Mouse (Mus musculus) urinary bladder, postnatal 36 days (tissue): Measurements from ENCODE around the gene Pmpca.
"Not testable (repeated sequence)": the region's sequence is repeated elsewhere in the genome, so short reads cannot be mapped to it uniquely, and the experiment has no call there.

ENCODE experiments used
- DNase-seq, 2 experiments: peaks; one replicate each; pipeline ENCODE4 v3.0.0; 2022; ENCODE audit warnings: low spot score in 2 of 2, mixed read lengths in 1 of 2

The Pmpca gene

DNA sequence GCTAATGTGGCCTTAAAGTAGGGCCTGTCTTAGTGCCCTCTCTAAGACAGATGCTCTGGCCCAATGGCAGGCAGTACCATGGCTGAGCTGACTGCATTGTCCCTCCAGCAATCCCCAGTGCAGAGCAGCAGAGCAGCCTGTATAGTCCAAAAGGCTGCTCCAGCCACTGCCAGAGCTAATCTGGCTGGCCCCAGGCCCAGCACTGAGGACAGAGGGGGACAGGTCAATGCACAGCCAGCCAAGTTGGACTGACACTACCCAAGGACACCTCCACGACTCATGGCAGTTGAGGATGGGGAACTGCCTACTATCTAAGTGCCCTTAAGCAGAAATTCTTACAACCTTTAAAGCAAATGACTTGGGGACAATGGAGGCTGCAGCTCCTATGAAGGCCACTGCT is 20.6 kb upstream of the Pmpca start:
- no peak for DNase-seq

DNA sequence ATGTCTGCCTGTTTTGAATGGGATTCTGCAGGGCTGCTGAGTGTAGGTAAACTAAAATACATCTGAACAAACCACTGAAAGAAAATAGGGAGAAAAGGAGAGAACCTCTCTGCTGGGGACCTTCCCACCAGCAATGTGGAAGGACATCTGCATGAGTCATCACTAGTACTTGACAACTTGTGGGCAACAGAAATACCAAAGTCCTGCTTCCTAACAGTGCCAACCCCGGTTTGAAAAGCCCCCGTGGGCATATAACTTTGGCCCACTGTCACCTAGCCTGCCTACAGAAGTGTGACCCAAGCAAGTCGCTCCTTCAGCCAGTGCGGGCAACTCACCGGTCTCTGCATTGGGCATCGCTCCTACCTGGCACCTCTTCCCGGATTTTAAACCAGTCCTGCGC is 16.7 kb upstream of the Pmpca start:
- DNase-seq, result no peak

- DNase-seq, result peak; percentile 76 to 83
These were observed 8.9 kb upstream of the Pmpca start, which contains the start of gene Snapc4 for GRCm38 (mm10) chr2:26380131-26380771. TSS of gene Snapc4 (minus strand) at chr2:26380653.

GRCm38 (mm10) chr2:26380871-26381270 is 8.3 kb upstream of the Pmpca start:
- not testable (repeated sequence) for DNase-seq

DNA sequence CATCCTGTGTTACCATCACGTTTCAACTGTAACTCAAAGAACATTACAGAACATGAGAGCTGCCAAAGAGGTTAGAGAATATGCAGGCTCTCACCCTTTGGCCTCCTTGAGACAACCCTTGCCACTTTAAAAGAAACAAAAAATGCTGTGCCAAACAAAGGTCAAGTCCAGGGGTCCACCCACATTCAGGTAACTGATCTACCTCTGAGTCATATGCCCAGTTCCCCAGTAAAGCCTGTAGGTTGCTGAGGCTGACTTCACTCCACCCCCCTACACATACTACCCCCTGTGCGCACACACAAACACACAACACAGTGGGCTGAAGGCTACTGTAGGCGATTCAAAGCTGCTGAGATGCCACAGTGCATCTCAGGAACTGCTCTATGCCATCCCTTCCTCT is 1.4 kb upstream of the Pmpca start:
- DNase-seq, result no peak

DNA sequence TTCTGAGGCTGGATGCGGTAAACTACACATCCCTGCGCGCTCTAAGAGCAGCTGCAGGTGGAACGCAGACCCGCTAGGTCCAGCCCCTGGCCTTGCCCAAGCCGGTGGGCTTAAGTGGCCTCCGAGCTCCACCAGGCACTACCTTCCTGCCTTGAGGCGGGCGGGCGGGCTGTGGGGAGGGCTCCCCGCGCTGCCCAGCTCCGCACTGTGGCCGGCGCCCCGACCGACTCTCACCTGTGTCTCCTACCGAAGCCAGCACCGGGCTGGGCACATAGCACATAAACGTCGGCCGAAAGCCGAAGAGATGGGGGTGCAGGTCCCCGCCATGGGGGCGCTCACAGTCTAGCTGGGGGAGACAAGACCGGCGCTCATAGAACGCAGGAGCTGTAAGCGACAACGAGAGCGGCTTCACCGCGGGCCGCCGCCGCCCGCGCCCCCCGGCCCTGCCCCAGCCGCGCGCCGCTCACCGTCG is 421 bp upstream of the Pmpca start:
- DNase-seq, result no peak

DNA sequence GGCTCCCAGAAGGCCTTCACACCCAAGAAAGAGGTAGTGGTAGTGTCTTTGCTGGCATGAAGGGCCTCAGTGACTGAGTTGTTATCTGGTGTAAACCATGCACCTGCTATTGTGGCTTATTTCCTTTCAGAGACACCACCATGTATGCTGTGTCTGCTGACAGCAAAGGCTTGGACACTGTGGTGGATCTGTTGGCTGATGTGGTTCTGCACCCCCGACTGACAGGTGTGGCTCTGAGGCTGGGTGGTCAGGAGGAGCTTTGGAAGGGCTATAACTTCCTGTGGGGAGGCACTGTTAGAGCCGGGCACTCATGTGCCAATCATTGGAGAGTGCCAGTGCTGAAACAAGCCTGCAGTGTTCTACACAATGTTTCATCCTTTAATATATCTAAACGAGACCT is 1.8 kb downstream of the Pmpca start:
- DNase-seq, result no peak

DNA sequence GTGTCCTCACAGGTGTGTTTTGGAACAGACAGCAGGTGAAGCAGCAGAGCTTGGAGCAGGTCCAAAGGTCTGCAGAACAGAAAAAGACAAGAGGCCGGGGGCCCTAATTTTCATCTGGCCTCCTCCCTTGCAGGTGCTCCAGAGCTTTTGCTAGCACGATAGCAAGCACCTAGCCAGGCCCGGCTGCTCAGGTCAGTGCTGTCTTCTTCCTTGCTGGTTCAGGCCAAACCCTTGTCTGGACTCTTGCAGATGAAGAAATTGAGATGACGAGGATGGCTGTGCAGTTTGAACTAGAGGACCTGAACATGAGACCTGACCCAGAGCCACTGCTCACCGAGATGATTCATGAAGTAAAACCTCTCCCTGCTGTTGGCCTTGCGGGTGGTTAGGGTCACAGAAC is 2.5 kb downstream of the Pmpca start:
- DNase-seq, result no peak

DNA sequence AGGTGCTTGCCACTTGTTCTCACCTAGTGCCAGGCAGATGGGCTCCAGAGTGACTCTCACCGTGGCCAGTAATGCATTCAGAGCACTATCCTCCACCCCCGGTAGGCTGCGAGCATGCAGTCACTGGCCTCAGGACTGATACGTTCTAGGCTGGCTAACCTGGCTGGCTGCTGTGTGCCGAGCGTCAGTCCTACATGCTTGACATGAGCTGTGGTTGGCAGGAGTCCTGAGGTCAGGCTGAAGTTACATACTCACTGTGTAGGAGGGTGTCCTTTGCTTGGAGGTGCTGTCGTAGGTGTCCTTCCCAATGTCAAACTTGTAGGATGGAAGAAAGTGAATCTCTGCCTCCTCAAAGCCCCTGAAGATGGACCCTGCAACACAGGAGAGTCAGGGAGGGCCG is 9.8 kb downstream of the Pmpca start:
- DNase-seq, result no peak

- no peak for DNase-seq
These were observed 10.5 kb downstream of the Pmpca start for GRCm38 (mm10) chr2:26399647-26400046.

DNA sequence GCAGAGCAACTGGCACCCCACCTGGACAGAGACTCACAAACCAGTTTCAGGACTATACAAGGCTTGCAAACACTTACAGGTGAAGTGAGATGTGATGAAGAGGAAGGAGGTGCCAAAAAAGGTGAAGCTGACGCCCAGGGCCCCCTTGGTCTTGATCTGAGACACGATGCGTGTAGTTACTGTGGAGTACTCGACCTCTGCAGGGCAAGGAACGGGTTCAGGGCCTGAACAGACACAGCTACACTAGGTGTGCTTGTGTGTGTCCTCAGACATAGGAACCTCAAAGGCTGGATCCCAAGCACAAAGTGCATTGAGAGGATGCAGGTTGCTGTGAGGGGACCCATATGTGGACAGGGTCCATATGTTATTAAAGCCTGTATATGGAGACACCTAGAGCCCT is 11.2 kb downstream of the Pmpca start:
- no peak for DNase-seq

DNA sequence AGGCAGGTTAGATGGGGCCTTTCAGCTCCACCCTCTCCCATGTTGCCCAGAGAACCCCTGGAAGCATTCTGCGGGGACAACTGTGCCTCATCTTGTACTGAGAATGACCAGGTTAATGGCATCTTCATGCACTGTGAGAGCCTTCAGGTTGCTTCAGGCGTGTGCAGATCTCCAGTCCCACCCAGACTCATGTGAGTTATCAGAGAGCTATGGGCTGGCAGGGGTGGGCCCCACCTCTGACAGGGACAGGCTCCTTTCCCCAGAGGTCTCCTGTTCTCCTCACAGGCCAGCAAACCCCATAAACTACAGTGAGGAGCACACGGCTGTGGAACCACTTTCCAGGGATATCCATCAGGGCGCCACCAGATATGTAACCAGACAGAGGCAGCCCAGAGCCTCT is 11.9 kb downstream of the Pmpca start:
- DNase-seq, result no peak

GRCm38 (mm10) chr2:26402265-26402664 is 13.1 kb downstream of the Pmpca start:
- no peak for DNase-seq

- DNase-seq, result no peak
These were observed 14.2 kb downstream of the Pmpca start for GRCm38 (mm10) chr2:26403306-26403705.

GRCm38 (mm10) chr2:26408515-26409356 is 19.6 kb downstream of the Pmpca start, which contains the start of gene Inpp5e:
TSS of gene Inpp5e (minus strand) at chr2:26409203.
- DNase-seq, result peak; percentile 99

- no peak for DNase-seq
These were observed 20.2 kb downstream of the Pmpca start for GRCm38 (mm10) chr2:26409362-26409761.

- DNase-seq, result no peak
These were observed 21.0 kb downstream of the Pmpca start for GRCm38 (mm10) chr2:26410091-26410490.

GRCm38 (mm10) chr2:26410931-26411411 is 21.8 kb downstream of the Pmpca start:
- no peak for DNase-seq

DNA sequence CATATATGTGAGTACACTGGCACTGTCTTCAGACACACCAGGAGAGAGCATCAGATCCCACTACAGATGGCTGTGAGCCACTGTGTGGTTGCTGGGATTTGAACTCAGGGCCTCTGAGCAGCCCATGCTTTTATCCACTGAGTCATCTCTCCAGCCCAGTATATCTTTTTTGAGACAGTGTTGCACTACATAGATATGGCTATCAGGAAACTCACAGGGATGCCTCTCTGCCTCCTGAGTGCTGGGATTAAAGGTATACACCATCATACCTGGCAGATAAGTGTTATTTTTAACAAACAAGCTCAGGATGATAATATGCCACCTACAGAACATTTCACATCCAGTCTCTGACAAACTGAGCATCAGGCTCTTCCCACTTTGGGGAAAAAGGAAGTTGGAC is 27.9 kb downstream of the Pmpca start:
- no peak for DNase-seq

GRCm38 (mm10) chr2:26418120-26418519 is 29.0 kb downstream of the Pmpca start:
- DNase-seq, result no peak

- DNase-seq, result no peak
These were observed 32.8 kb downstream of the Pmpca start for GRCm38 (mm10) chr2:26421969-26422368.

DNA sequence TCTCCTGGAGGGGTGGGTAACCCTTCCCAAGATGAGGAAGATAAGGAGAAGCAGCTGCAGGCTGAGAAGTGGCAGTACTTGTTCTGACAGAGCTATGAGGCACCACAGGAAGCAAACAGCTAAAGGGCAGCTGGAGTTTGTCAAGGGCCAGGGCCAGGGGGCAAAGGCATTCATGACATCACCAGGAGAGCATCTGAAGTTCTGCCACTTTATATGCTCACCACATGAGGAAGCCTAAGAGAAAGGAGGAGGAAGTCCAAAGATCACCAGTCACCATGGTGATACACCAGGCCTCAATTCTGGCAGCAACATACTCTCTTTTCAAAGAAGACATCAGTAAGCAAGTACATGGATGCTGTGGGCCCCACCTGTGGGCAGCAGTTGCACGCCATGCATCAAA is 33.9 kb downstream of the Pmpca start:
- no peak for DNase-seq

GRCm38 (mm10) chr2:26424541-26424940 is 35.4 kb downstream of the Pmpca start:
- no peak for DNase-seq
